Mouse (Mus musculus): ENCODE measurements around the gene Gtf2h3.

- no peak for TF ChIP-seq GATA1 (IDR thresholded peaks at IDR 0.05; ENCODE audit: low read length)
- no peak for TF ChIP-seq TAL1 (IDR thresholded peaks at IDR 0.05; ENCODE audit: low read length)
Measured at GRCm38 (mm10) chr5:124624291-124624690, 45.4 kb downstream of the Gtf2h3 start.
